Mouse (Mus musculus): ENCODE measurements around the gene Adsl.

- TF ChIP-seq CTCF (IDR thresholded peaks at IDR 0.05; ENCODE audit: low read depth) (no peak), EP300 (IDR thresholded peaks at IDR 0.05; ENCODE audit: low read depth) (no peak)
These were observed 8.9 kb upstream of the Adsl start for GRCm38 (mm10) chr15:80939401-80939800.
